Mouse (Mus musculus) ES-E14 (cell line): Measurements from ENCODE around the gene Sult4a1. TPM values are rescaled to one million over a fixed set of nuclear protein-coding genes. Genes with fewer than 3 reads are reported as not detected.

ENCODE experiments used
- DNase-seq: peaks from one replicate; pipeline ENCODE4 v3.0.0-alpha.2; 2013; ENCODE audit warnings: low read depth, low spot score
- H3K27ac ChIP-seq: 2 replicates; pipeline ENCODE4 v1.5.1; 2012; ENCODE audit warnings: low read depth, mild to moderate bottlenecking, low read length, moderate library complexity, mixed read lengths; ENCODE audit not compliant: poor library complexity, insufficient read depth, severe bottlenecking
- H3K36me3 ChIP-seq: 2 replicates; pipeline ENCODE4 v1.6.1; 2012; ENCODE audit warnings: mild to moderate bottlenecking, low read length, moderate library complexity, mixed read lengths; ENCODE audit not compliant: control insufficient read depth, poor library complexity, insufficient read depth, severe bottlenecking
- H3K4me1 ChIP-seq, 2 experiments: fragments of 150-350 bp in 1 of 2; sonication (generic) in 1 of 2; 2 replicates each; pipeline ENCODE4 v1.6.1; 2012; ENCODE audit warnings: low read length in 2 of 2, mild to moderate bottlenecking in 1 of 2, mixed read lengths in 1 of 2; ENCODE audit not compliant: control insufficient read depth in 2 of 2, insufficient read depth in 2 of 2, poor library complexity in 1 of 2
- H3K4me3 ChIP-seq, 2 experiments: fragments of 150-350 bp in 1 of 2; sonication (generic) in 1 of 2; 2 replicates each; pipeline ENCODE4 v1.5.1; 2012; ENCODE audit warnings: low read length in 2 of 2, low read depth in 1 of 2, mild to moderate bottlenecking in 1 of 2, mixed read lengths in 1 of 2; ENCODE audit not compliant: insufficient read depth in 1 of 2, poor library complexity in 1 of 2, severe bottlenecking in 1 of 2
- H3K9ac ChIP-seq: 2 replicates; pipeline ENCODE4 v1.6.1; 2012; ENCODE audit warnings: low read depth, mild to moderate bottlenecking, low read length, mixed read lengths; ENCODE audit not compliant: poor library complexity, insufficient read depth, severe bottlenecking
- H3K9me3 ChIP-seq: fragments of 150-350 bp; sonication (generic); 2 replicates; pipeline ENCODE4 v1.6.1; 2012; ENCODE audit warnings: low read depth, mild to moderate bottlenecking, low read length; ENCODE audit not compliant: control insufficient read depth, insufficient read depth
- CHD2 ChIP-seq: IDR thresholded peaks from 2 replicates; pipeline ENCODE4 v1.6.1; 2014; ENCODE audit warnings: mild to moderate bottlenecking, low read depth, low read length, inconsistent platforms
- HCFC1 ChIP-seq: IDR thresholded peaks from 2 replicates; pipeline ENCODE4 v1.6.1; 2012; ENCODE audit warnings: low read length, inconsistent platforms, borderline replicate concordance; ENCODE audit not compliant: insufficient read depth
- MAFK ChIP-seq: IDR thresholded peaks from 2 replicates; pipeline ENCODE4 v1.6.1; 2014; ENCODE audit warnings: mild to moderate bottlenecking, low read depth, low read length, inconsistent platforms; ENCODE audit not compliant: insufficient read depth
- ZC3H11A ChIP-seq: IDR thresholded peaks from 2 replicates; pipeline ENCODE4 v1.6.1; 2012; ENCODE audit warnings: low read depth, mild to moderate bottlenecking, inconsistent platforms, low read length, borderline replicate concordance
- ZNF384 ChIP-seq: IDR thresholded peaks from 2 replicates; pipeline ENCODE4 v1.6.1; 2012; ENCODE audit warnings: low read depth, low read length, inconsistent platforms
- in situ Hi-C, 2 experiments: fragments of 600-800 bp; cut with MboI; formaldehyde crosslinking; loops; one replicate each; pipeline ENCODE4 v1.15.1; 2025; ENCODE audit warnings: low sequenced_read_pairs in 2 of 2, inconsistent platforms in 1 of 2; ENCODE audit not compliant: unreplicated experiment in 2 of 2
- total RNA-seq: library from RNA; depleted of rRNA; stranded (reverse); fragments of 300-350 nt; gene quantifications from 2 replicates; pipeline ENCODE4 v1.2.3, GENCODE M21; 2012

The Sult4a1 gene
- total RNA-seq, 1 experiment, result 40.5 TPM

- Histone ChIP-seq H3K9ac (no peak overlapping the region), H3K4me1 (peaks cover 2 to 11% of the 10 kb centered on the region in 2 experiments; a peak in 1 of 4 replicates), H3K4me3 (peak overlapping the region in 1 of 2 experiments; percentile 48; a peak in 2 of 4 replicates), H3K36me3 (no peaks in the 10 kb centered on the region), H3K9me3 (no peaks in the 10 kb centered on the region), H3K27ac (no peak overlapping the region)
- peak; percentile 49 for DNase-seq
- no peak for TF ChIP-seq HCFC1
- TF ChIP-seq ZNF384, result no peak
- no peak for TF ChIP-seq ZC3H11A
- TF ChIP-seq MAFK, result no peak
- in situ Hi-C loops, result no loop called here
These were observed 25.7 kb upstream of the Sult4a1 start for GRCm38 (mm10) chr15:84131096-84131786.

GRCm38 (mm10) chr15:84126871-84127270 is 21.3 kb upstream of the Sult4a1 start:
- no peaks in the 10 kb centered on the region for H3K36me3 ChIP-seq
- in situ Hi-C loops, result no loop called here
- peaks cover 2 to 15% of the 10 kb centered on the region in 2 experiments; a peak in 1 of 4 replicates for H3K4me1 ChIP-seq
- H3K9ac ChIP-seq, result no peak overlapping the region
- no peak overlapping the region for H3K27ac ChIP-seq
- TF ChIP-seq ZC3H11A (no peak), CHD2 (no peak), MAFK (no peak), HCFC1 (no peak)
- no peaks in the 10 kb centered on the region for H3K9me3 ChIP-seq
- no peak overlapping the region for H3K4me3 ChIP-seq
- no peak for DNase-seq

GRCm38 (mm10) chr15:84126447-84126846 is 20.9 kb upstream of the Sult4a1 start:
- Histone ChIP-seq H3K9ac (no peak overlapping the region), H3K9me3 (no peaks in the 10 kb centered on the region), H3K36me3 (no peaks in the 10 kb centered on the region), H3K27ac (no peak overlapping the region), H3K4me3 (no peak overlapping the region), H3K4me1 (peaks cover 2 to 11% of the 10 kb centered on the region in 2 experiments; a peak in 1 of 4 replicates)
- in situ Hi-C loops, result no loop called here
- no peak for TF ChIP-seq CHD2
- TF ChIP-seq HCFC1, result no peak
- TF ChIP-seq ZC3H11A, result no peak
- TF ChIP-seq ZNF384, result no peak
- no peak for TF ChIP-seq MAFK
- no peak for DNase-seq

DNA sequence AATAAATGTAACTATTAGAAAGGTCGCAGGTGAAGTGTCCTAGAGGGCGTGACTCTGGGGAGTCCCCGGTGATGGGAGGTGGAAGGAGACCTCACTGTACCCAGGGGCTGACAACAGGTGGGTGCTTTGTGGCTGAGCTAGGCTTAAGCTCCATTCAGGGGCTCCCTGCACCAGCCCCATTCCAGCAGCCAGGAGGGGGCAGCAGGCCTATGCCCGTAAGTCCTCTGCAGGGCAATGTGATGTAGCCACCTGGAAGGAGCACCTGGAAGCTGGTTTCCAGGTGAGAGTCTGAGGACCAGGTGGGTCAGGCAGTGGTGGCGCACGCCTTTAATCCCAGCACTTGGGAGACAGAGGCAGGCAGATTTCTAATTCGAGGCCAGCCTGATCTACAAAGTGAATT is 18.5 kb upstream of the Sult4a1 start:
- Histone ChIP-seq H3K36me3 (no peaks in the 10 kb centered on the region), H3K4me3 (peak overlapping the region; percentile 23 to 32; a peak in 1 of 4 replicates), H3K4me1 (peaks cover 0 to 5% of the 10 kb centered on the region in 2 experiments; a peak in 1 of 4 replicates), H3K27ac (no peak overlapping the region), H3K9ac (no peak overlapping the region), H3K9me3 (no peaks in the 10 kb centered on the region)
- in situ Hi-C loops, result no loop called here
- DNase-seq, result no peak
- no peak for TF ChIP-seq ZNF384
- TF ChIP-seq ZC3H11A, result no peak
- no peak for TF ChIP-seq HCFC1
- TF ChIP-seq MAFK, result no peak
- TF ChIP-seq CHD2, result no peak

- Histone ChIP-seq H3K9me3 (no peaks in the 10 kb centered on the region), H3K36me3 (no peaks in the 10 kb centered on the region), H3K9ac (no peak within 1 kb of the TSS), H3K4me1 (peaks cover 0 to 5% of the 10 kb centered on the region in 2 experiments; a peak in 1 of 4 replicates), H3K27ac (no peak within 1 kb of the TSS), H3K4me3 (peak within 1 kb of the TSS; percentile 23 to 32; a peak in 1 of 4 replicates)
- TF ChIP-seq ZNF384 (no peak), CHD2 (no peak), MAFK (no peak), ZC3H11A (no peak), HCFC1 (no peak)
- no peak for DNase-seq
- in situ Hi-C loops, result no loop called here
These were observed 17.5 kb upstream of the Sult4a1 start, which contains the start of gene Pnpla5 for GRCm38 (mm10) chr15:84123075-84123474. Gene Pnpla5, minus strand, starts transcription at chr15:84123175.
